Mouse (Mus musculus) ovary, adult 2 months (tissue): ENCODE measurements around the gene Plek2. TPM values are rescaled to one million over a fixed set of nuclear protein-coding genes. Genes with fewer than 3 reads are reported as not detected.

Source experiments
- polyA plus RNA-seq: library from polyadenylated mRNA; depleted of rRNA; stranded (reverse); fragments of >200 nt; gene quantifications from 2 replicates; pipeline ENCODE4 v1.2.3, GENCODE M21; 2012; rRNA removed

Plek2 gene
- polyA plus RNA-seq, result 1.6 TPM in 2 replicates

DNA sequence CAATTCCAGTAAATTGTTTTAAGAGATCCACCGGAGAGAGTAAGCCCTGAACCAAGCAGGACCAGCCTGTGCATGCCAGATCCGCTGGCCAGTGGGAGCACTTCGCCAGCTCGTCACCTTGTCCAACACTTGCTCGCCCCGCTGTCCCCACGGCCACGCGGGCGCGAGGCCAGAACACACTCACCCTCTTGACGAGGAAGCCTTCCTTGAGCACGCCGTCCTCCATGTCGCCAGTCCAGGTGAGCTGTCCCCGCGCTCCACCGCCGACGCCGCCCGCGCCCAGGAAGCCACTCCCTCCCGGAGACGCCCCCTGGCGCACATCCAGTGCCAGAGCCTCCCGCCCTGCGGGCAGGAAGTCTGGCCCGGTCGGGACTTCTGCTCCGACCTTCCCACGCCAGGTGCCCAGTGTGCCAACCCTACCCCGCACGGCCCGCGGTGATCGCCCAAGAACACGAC, at the start of gene Plek2:
Gene Plek2, minus strand, starts transcription at position 258 of the 456 bp plus-strand sequence.

DNA sequence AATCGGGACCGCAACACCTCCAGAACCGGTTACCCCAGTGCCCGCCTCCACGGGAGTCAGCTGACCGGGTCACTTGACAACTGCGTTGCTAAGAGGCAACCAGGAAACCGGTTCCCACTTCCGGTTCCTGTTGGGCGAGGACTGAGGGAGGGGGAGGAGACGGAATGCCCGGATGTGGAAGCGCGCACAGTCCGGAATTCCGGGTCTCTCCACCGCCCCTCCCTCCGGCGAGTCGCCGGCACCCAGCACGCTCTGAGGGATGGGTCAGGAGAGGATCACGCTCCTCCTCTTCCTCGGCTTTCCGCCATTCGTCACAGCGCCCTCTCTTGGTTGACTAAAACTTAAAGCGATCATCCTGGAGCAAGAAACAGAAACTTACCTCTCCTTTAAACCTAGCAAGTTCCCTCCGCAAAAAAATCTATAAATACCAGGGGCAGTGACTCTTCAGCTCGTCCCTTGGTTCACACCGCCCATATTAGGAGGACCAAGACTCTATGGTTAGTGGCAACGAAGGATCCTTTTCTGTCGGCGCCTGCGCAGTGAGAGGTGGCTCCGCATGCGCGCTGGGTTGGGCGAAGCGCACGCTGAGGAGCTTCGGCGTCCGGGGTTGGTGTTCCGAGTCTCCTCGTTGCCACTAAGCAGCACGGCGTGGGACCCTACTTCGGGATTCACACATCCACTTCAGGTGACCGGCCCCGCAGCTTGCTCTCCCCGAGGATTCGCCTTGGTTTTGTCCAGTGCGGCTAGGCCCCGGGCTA, 45.1 kb downstream of the Plek2 start, which contains the start of the genes Atp6v1d and Eif2s1:
Gene Atp6v1d, minus strand, starts transcription at position 143 of the 758 bp plus-strand sequence.
Gene Eif2s1, plus strand, starts transcription at position 324 of the 758 bp plus-strand sequence.

Other genes with a start within 250 kb of the Plek2 start
- gene Fam71d, start 215.4 kb downstream of the Plek2 start, polyA plus RNA-seq, result not detected in 2 replicates
- gene Mpp5, start 158.1 kb downstream of the Plek2 start, polyA plus RNA-seq, result 0.96 TPM in 2 replicates
- gene Atp6v1d, start 45.3 kb downstream of the Plek2 start, polyA plus RNA-seq, result 2.7 and 4.3 TPM in 2 replicates
- 6.5 and 7.4 TPM in 2 replicates for gene Eif2s1, start 45.1 kb downstream of the Plek2 start, polyA plus RNA-seq
- gene Tmem229b, start 100.7 kb upstream of the Plek2 start, polyA plus RNA-seq, result 36.3 and 38.9 TPM in 2 replicates
- 12.9 and 14.6 TPM in 2 replicates for gene Plekhh1, start 122.2 kb upstream of the Plek2 start, polyA plus RNA-seq
- gene Pigh, start 182.7 kb upstream of the Plek2 start, polyA plus RNA-seq, result 23.3 and 30.3 TPM in 2 replicates
- gene Arg2, start 223.8 kb upstream of the Plek2 start, polyA plus RNA-seq, result 5.3 and 5.8 TPM in 2 replicates